Mouse (Mus musculus): ENCODE data around the gene Sox5.

Gene Sox5

GRCm38 (mm10) chr6:144485578-144485977 is 296.2 kb downstream of the Sox5 start:
- DNase-seq (ENCODE audit: low spot score), result no peak

GRCm38 (mm10) chr6:144483166-144483565 is 298.6 kb downstream of the Sox5 start:
- DNase-seq (ENCODE audit: low spot score), result no peak

- DNase-seq (ENCODE audit: low spot score), result no peak
Measured at GRCm38 (mm10) chr6:144480648-144481528, 300.9 kb downstream of the Sox5 start.

- no peak for DNase-seq (ENCODE audit: low spot score)
Measured at GRCm38 (mm10) chr6:144479861-144480260, 301.9 kb downstream of the Sox5 start.

GRCm38 (mm10) chr6:144477287-144478064 is 304.3 kb downstream of the Sox5 start:
- DNase-seq (ENCODE audit: low spot score), result no peak

- DNase-seq (ENCODE audit: low spot score), result no peak
Measured at GRCm38 (mm10) chr6:144473437-144473836, 308.3 kb downstream of the Sox5 start.

GRCm38 (mm10) chr6:144472089-144472900 is 309.5 kb downstream of the Sox5 start:
- DNase-seq (ENCODE audit: low spot score), result no peak

- no peak for DNase-seq (ENCODE audit: low spot score)
Measured at GRCm38 (mm10) chr6:144466711-144467110, 315.1 kb downstream of the Sox5 start.

- DNase-seq (ENCODE audit: low spot score), result no peak
Measured at GRCm38 (mm10) chr6:144463691-144464090, 318.1 kb downstream of the Sox5 start.

- DNase-seq (ENCODE audit: low spot score), result no peak
Measured at GRCm38 (mm10) chr6:144463274-144463673, 318.5 kb downstream of the Sox5 start.

- no peak for DNase-seq (ENCODE audit: low spot score)
Measured at GRCm38 (mm10) chr6:144459486-144459885, 322.3 kb downstream of the Sox5 start.

- DNase-seq (ENCODE audit: low spot score), result no peak
Measured at GRCm38 (mm10) chr6:144457500-144457899, 324.3 kb downstream of the Sox5 start.

- no peak for DNase-seq (ENCODE audit: low spot score)
Measured at GRCm38 (mm10) chr6:144454291-144455276, 327.2 kb downstream of the Sox5 start.

- no peak for DNase-seq (ENCODE audit: low spot score)
Measured at GRCm38 (mm10) chr6:144453605-144454004, 328.2 kb downstream of the Sox5 start.

- no peak for DNase-seq (ENCODE audit: low spot score)
Measured at GRCm38 (mm10) chr6:144453147-144453546, 328.6 kb downstream of the Sox5 start.

GRCm38 (mm10) chr6:144452200-144452977 is 329.4 kb downstream of the Sox5 start:
- no peak for DNase-seq (ENCODE audit: low spot score)

GRCm38 (mm10) chr6:144451631-144452030 is 330.1 kb downstream of the Sox5 start:
- no peak for DNase-seq (ENCODE audit: low spot score)

- DNase-seq (ENCODE audit: low spot score), result no peak
Measured at GRCm38 (mm10) chr6:144445761-144446373, 335.9 kb downstream of the Sox5 start.

GRCm38 (mm10) chr6:144444367-144444766 is 337.4 kb downstream of the Sox5 start:
- DNase-seq (ENCODE audit: low spot score), result no peak

- DNase-seq (ENCODE audit: low spot score), result no peak
Measured at GRCm38 (mm10) chr6:144443681-144444080, 338.1 kb downstream of the Sox5 start.

Measured in spleen, adult 12 weeks (tissue).